In genomic region chr19:45544152-45544924, GRCm38 (mm10) we compare ENCODE assay signal across 8 mouse cellular contexts. TPM values are rescaled to one million over a fixed set of nuclear protein-coding genes. Genes with fewer than 3 reads are reported as not detected.
A peak's percentile ranks its signal among the peaks of the same experiment; 100 is the strongest.
DNase-seq lines count a peak whose midpoint lies in the region; ATAC-seq and TF ChIP-seq lines count a peak whose summit lies in the region.

No protein-coding gene starts in this region.

- peak overlapping the region; percentile 59 for H3K4me3 ChIP-seq in heart, embryonic 10.5 days
- peak overlapping the region; percentile 43 for H3K4me3 ChIP-seq in forebrain, embryonic 16.5 days (replicated peaks; ENCODE audit: low read length)
- peak overlapping the region; percentile 29 for H3K4me3 ChIP-seq in limb, embryonic 14.5 days (replicated peaks; ENCODE audit: low read length)

- peak overlapping the region; percentile 83 for H3K4me2 ChIP-seq in forebrain, embryonic 16.5 days (ENCODE audit: low read length)
- peak overlapping the region; percentile 62 for H3K4me2 ChIP-seq in limb, embryonic 14.5 days (replicated peaks; ENCODE audit: low read depth, low read length, severe bottlenecking)

- DNase-seq in heart, embryonic 10.5 days (ENCODE audit: low spot score), result no peak
- DNase-seq in heart, postnatal 4 days, result no peak
- DNase-seq in R1 (ENCODE audit: low read depth, low spot score), result peak; percentile 23
- DNase-seq in limb, embryonic 14.5 days (ENCODE audit: low spot score), result no peak
- no peak for DNase-seq in right cerebral cortex, postnatal 10 days (ENCODE audit: low spot score in 2 of 2)
- no peak for DNase-seq in right cerebral cortex, postnatal 14 days

- peaks cover 83% of the 10 kb centered on the region for H3K27me3 ChIP-seq in heart, embryonic 10.5 days (ENCODE audit: insufficient read depth, poor library complexity, severe bottlenecking)
- H3K27me3 ChIP-seq in forebrain, embryonic 16.5 days (replicated peaks; ENCODE audit: control insufficient read depth, insufficient read depth, low read length), result peaks cover 30% of the 10 kb centered on the region
- peaks cover 24% of the 10 kb centered on the region for H3K27me3 ChIP-seq in limb, embryonic 14.5 days (ENCODE audit: control insufficient read depth, insufficient read depth, low read length)

- WGBS in heart, embryonic 10.5 days, result 2% methylated on average over 20 of the region's 26 CpGs
- WGBS in forebrain, embryonic 16.5 days, result 1% methylated on average over 20 of the region's 26 CpGs
- under 1% methylated on average over 13 of the region's 26 CpGs for WGBS in limb, embryonic 14.5 days

- peaks cover 49% of the 10 kb centered on the region for H3K4me1 ChIP-seq in heart, embryonic 10.5 days
- peaks cover 27% of the 10 kb centered on the region for H3K4me1 ChIP-seq in forebrain, embryonic 16.5 days (replicated peaks; ENCODE audit: control insufficient read depth, insufficient read depth, low read length)
- peaks cover 5% of the 10 kb centered on the region; the same call in 1 of the 2 replicates for H3K4me1 ChIP-seq in limb, embryonic 14.5 days (ENCODE audit: control insufficient read depth, insufficient read depth, low read length)

- no peaks in the 10 kb centered on the region for H3K9me3 ChIP-seq in heart, embryonic 10.5 days
- no peaks in the 10 kb centered on the region for H3K9me3 ChIP-seq in forebrain, embryonic 16.5 days (ENCODE audit: control insufficient read depth, low read length)
- no peaks in the 10 kb centered on the region for H3K9me3 ChIP-seq in limb, embryonic 14.5 days (ENCODE audit: control insufficient read depth, low read length)

- H3K27ac ChIP-seq in heart, embryonic 10.5 days, result peak overlapping the region; percentile 26; the same call in 1 of the 2 replicates
- no peak overlapping the region for H3K27ac ChIP-seq in forebrain, embryonic 16.5 days (ENCODE audit: low read length)
- no peak overlapping the region for H3K27ac ChIP-seq in limb, embryonic 14.5 days (replicated peaks; ENCODE audit: low read depth, low read length)

- no peak for ATAC-seq in forebrain, embryonic 16.5 days
- no peak for ATAC-seq in limb, embryonic 14.5 days (ENCODE audit: low FRiP score, low read depth)
- ATAC-seq in monocyte, adult 5-6 weeks (replicated peaks; ENCODE audit: insufficient number of reproducible peaks, low FRiP score, low TSS enrichment, poor library complexity, severe bottlenecking), result peak; percentile 77

- no peak for TF ChIP-seq POLR2A in limb, embryonic 14.5 days (IDR thresholded peaks at IDR 0.05; ENCODE audit: borderline replicate concordance, extremely low read depth, insufficient read depth, insufficient read length)

- H3K36me3 ChIP-seq in heart, embryonic 10.5 days, result no peaks in the 10 kb centered on the region
- no peaks in the 10 kb centered on the region for H3K36me3 ChIP-seq in forebrain, embryonic 16.5 days (ENCODE audit: control insufficient read depth, insufficient read depth)
- no peaks in the 10 kb centered on the region for H3K36me3 ChIP-seq in limb, embryonic 14.5 days (ENCODE audit: control insufficient read depth, insufficient read depth, low read length)

- peak overlapping the region; percentile 49 for H3K9ac ChIP-seq in forebrain, embryonic 16.5 days (replicated peaks; ENCODE audit: low read depth, low read length)
- peak overlapping the region; percentile 40 for H3K9ac ChIP-seq in limb, embryonic 14.5 days (ENCODE audit: low read depth, low read length, severe bottlenecking)

RNA-seq across cellular contexts. Expression of gene Poll, which starts 16.0 kb away (rescaled TPM):
- polyA plus RNA-seq in heart, embryonic 10.5 days (2016; fragmentation: Nextera tagmentation; extraction: Ambion mirVana), result 19.2 and 19.4 TPM in 2 replicates
- total RNA-seq in heart, postnatal 4 days (2021), result 1 to 10 TPM; 8.1 to 8.5 TPM
- polyA plus RNA-seq in forebrain, embryonic 16.5 days (2015; fragmentation: Nextera tagmentation; extraction: Ambion mirVana), result 12.8 and 14.6 TPM in 2 replicates
- 12.5 and 14.5 TPM in 2 replicates for polyA plus RNA-seq in limb, embryonic 14.5 days (2012; rRNA removed)
- 12.3 and 14.0 TPM in 2 replicates for polyA plus RNA-seq in limb, embryonic 14.5 days (2014; fragmentation: Nextera tagmentation; extraction: Ambion mirVana)
- total RNA-seq in monocyte, adult 5-6 weeks (2017), result 4.7 to 6.3 TPM (median 5.7 TPM) in 3 replicates

RNA-seq across cellular contexts. Expression of gene Gm17018, which starts 16.1 kb away (rescaled TPM):
- polyA plus RNA-seq in heart, embryonic 10.5 days (2016; fragmentation: Nextera tagmentation; extraction: Ambion mirVana), result 32.5 and 35.0 TPM in 2 replicates
- 10 to 100 TPM; 17.2 to 22.8 TPM for total RNA-seq in heart, postnatal 4 days (2021)
- polyA plus RNA-seq in forebrain, embryonic 16.5 days (2015; fragmentation: Nextera tagmentation; extraction: Ambion mirVana), result 41.4 and 44.0 TPM in 2 replicates
- 12.1 and 15.9 TPM in 2 replicates for polyA plus RNA-seq in limb, embryonic 14.5 days (2012; rRNA removed)
- polyA plus RNA-seq in limb, embryonic 14.5 days (2014; fragmentation: Nextera tagmentation; extraction: Ambion mirVana), result 39.6 and 41.2 TPM in 2 replicates
- total RNA-seq in monocyte, adult 5-6 weeks (2017), result 16.6 to 18.7 TPM (median 16.9 TPM) in 3 replicates
